Mouse (Mus musculus): ENCODE data around the gene Fam78b.

Gene Fam78b

GRCm38 (mm10) chr1:167034435-167034834 lies 33.2 kb downstream of the Fam78b start:
- DNase-seq = no peak

GRCm38 (mm10) chr1:167042558-167042957 lies 41.3 kb downstream of the Fam78b start:
- DNase-seq = no peak

DNA sequence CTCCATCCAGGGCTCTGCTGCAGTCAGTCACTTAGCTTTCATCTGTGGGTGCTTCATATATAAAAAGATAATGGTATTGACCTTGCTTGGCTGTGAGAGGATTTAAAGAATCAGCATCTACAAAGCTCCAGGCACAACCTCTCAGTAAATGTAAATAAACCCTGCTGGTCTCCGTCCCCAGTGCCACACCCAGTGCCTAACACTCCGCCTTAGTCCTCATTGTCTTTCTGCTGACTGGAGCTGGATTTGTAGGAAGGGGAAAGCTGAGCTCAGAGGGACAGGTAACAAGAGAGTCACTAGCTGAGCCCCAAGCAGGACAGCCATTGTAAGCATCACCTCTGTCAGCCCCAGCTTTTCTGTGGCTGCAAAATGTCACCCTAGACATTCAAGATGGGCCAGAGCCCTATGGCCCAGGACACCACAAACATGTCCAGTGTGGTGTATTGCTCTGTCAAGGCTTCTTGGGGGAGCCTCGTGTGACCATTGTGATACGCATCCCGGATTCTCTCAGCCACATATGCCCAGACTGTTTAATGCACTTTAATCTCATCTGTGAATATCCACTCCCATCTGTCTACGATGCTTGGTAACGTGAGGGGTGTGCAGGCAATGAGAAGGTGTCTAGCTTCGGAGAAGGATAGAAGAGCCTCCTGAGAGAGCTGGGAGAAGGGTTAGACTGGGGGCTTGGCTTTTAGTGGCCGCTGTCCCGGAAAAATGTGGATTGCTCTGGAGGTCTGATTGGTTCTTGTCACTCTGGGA lies 45.1 kb downstream of the Fam78b start:
- DNase-seq = peak; percentile 54

- no peak for DNase-seq
These were observed 49.6 kb downstream of the Fam78b start for GRCm38 (mm10) chr1:167050859-167051258.

- DNase-seq = no peak
These were observed 52.8 kb downstream of the Fam78b start for GRCm38 (mm10) chr1:167054029-167054428.

DNA sequence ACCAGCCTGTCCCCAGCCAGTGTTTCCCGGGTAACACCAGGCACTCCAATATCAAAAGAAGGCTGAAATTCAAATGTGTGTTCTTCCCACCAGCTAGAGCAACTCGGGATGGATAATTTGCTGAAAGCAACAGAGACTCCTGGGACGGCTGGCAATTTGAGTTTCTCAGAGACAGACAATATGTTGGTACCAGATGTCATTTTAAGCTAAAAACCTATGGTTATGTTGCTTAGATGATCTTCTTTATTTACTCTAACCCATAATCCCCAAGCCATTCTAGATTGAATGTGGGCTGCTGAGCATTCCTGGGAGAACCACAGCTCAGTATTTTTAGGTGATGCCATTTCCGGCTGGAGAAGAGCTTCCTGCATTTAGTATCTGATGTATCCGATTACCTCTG lies 56.3 kb downstream of the Fam78b start:
- DNase-seq = no peak

DNA sequence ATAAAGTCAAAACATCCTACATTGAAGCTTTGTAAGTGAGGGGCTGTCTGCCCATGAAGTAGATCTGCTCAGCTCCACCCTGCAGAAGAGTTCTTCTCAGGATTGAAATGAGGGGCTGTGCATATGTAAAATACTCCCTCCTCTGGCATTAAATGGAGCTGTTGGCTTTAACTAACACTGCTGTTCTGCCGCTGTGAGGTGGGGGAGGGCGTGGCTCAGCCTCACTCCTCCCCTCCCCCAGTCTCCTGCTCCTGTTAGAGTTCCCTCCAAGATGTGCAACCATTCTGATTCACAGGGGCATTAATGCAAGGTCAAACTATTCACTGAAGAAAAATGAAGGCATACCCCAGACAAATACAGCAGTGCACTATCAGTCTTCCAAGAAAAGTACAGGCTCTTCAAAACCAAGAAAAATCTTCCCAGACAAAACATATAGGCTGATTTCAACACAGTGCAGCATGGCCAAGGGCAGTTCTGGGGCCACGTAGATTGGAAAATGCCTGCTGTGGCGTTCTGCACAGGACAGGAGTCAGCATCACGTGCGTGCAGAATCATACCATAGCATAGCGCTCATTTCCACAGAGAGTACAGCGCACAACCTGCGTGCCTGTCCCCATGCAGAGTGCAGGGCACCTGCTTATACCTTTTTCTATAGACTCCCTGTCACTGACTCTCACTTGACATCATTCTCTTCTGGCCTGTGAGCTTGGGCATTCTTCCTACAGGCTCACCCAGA lies 58.5 kb downstream of the Fam78b start:
- DNase-seq = peak; percentile 26

GRCm38 (mm10) chr1:167063971-167064370 lies 62.8 kb downstream of the Fam78b start:
- no peak for DNase-seq

DNA sequence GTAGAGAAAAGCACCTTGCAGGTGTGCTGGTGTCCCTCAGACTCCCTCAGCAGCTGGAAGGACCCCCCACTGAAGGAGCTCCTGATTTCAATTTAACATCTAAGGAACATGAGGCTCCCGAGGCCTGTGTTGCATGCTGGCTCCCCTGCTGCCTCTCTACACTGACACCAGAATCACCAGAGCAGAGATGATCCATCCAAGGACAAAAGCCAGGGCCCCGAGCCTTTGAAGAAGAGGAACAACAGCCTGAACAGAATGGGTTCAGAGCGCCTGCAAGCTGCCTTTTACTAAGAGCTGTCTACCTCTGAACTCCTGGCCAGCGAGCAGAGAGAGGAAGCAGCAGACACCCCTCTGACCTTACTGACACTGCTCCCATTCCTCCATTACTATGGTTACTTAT lies 64.3 kb downstream of the Fam78b start:
- no peak for DNase-seq

DNA sequence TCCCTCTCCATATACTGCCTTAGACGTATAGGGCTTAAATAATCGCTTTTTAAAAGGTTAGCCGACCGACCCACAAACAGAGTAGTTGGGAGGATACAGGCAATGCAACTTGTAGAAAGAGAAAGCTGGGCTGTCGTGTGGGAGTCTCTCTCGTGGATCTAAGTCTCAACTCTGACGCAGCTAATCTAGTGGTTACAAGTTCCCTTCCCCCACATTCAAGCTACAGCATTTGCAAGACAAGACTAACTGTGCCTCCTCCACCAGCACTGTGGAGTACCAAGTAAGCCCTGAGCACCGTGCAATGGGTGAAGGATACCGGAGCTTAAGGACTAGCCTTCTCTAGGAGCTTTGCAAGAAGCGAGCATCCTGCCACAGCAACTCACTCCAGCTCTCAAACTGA lies 64.8 kb downstream of the Fam78b start:
- DNase-seq = no peak

- DNase-seq = peak; percentile 26
These were observed 65.7 kb downstream of the Fam78b start for GRCm38 (mm10) chr1:167066933-167067341.

GRCm38 (mm10) chr1:167069741-167070140 lies 68.5 kb downstream of the Fam78b start:
- peak; percentile 43 for DNase-seq

- DNase-seq = no peak
These were observed 69.1 kb downstream of the Fam78b start for GRCm38 (mm10) chr1:167070306-167070705.

GRCm38 (mm10) chr1:167075726-167076125 lies 74.5 kb downstream of the Fam78b start:
- DNase-seq = no peak

- DNase-seq = peak; percentile 49
These were observed 78.3 kb downstream of the Fam78b start for GRCm38 (mm10) chr1:167079476-167079875.

GRCm38 (mm10) chr1:167081946-167082345 lies 80.7 kb downstream of the Fam78b start:
- peak; percentile 63 for DNase-seq

DNA sequence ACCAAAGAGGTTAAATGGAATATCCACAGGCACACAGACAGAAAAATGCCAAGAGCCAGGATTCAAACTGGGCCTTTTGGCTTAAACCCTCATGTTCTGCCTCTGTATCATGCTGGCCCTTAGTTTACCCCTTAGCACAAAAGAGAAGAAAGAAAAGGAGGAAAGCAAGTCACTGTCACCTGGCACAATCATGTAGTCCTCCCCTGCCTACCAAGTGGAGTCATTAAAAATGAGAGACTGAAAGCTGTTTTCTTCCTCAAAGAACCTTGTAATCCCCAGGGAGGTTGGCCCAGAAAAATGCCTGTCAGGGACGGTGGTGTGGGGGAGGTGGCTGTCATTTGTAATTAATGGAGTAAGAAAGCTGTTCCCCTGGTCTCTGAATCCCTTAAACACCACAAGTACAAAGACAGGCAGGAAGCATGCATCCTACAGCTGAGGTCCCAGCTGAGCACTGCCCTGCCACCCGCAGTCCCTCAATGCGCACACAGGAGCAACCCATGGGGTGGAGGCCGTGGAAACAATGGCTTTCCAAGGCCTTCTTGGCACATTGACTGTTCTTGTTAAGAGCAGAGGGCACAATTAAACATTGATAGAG lies 81.4 kb downstream of the Fam78b start:
- peak; percentile 75 for DNase-seq

GRCm38 (mm10) chr1:167083181-167083580 lies 82.0 kb downstream of the Fam78b start:
- DNase-seq = no peak

GRCm38 (mm10) chr1:167084330-167084729 lies 83.1 kb downstream of the Fam78b start:
- no peak for DNase-seq

GRCm38 (mm10) chr1:167085461-167085860 lies 84.2 kb downstream of the Fam78b start:
- no peak for DNase-seq

DNA sequence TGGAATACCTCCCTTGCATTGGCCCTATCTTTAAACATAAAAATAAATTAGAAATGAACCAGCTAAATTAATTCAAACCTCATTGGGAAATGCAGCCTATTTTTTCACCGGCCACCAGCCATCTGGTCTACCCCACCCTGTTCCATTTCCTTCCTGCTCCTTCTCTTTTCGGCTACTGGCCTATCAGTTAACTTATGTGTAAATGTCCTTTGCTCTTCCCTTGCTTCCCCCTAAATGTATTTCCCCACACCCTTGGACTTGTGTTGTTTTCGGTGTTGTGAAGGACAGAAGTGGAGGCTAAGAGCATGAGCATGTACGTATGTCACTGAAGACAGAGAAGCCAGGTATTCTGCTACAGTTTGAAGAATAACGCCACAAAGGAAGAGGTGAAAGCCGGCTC lies 89.2 kb downstream of the Fam78b start:
- no peak for DNase-seq

DNA sequence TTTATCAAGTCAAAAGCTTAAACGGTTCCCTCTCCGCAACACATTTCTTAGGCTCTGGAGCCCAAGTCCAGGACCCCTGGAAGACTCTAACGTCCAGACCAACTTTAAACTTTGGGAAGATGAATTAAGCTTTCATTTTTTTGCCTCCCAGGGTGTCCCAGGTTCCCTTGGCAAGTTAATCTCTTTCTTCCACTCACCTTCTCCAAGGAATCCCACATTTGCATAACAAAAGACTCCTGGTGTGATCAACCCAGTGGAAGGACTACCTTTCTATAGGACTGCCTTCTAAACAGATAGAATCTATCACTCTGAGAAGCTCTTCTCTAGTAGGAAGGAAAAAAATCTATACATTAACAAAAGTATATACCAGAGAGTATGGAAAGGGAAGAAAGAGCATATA lies 92.3 kb downstream of the Fam78b start:
- no peak for DNase-seq

DNA sequence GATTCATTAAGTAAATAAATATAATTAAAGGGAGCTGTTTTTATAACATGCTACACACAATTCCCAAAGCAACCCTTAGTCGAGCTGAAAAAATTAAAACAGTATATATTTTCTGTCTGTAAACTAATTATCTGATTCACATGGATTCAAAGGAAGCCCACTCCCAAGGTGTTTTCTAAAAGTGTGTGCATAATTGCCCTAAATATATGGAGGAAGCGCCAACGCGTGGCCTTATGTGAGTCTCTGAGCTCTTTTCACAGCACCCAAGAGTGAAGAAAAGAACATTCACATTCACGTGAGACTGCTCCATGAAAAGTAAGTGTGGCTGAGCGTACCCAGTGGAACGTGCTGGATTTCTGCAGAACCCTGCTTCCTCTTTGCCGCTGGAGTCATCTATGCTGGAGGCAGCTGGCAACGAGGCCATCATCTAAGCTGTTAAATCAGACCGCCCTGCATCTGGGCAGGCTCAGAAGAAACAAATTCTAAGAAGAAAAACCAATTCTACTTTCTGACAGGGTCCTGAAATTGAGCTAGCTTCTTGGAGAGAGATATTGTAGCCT lies 93.5 kb downstream of the Fam78b start:
- no peak for DNase-seq

- no peak for DNase-seq
These were observed 97.5 kb downstream of the Fam78b start for GRCm38 (mm10) chr1:167098741-167099140.

All from retina, postnatal 1 day (tissue).